Mouse (Mus musculus): ENCODE data around the gene Dop1a. TPM values are rescaled to one million over a fixed set of nuclear protein-coding genes. Genes with fewer than 3 reads are reported as not detected.

The Dop1a gene
- 73.9 TPM for polyA plus RNA-seq (2017; shearing (Covaris generic))

GRCm38 (mm10) chr9:86466990-86467870 is at the start of gene Dop1a:
Gene Dop1a, plus strand, starts transcription at chr9:86467154.

GRCm38 (mm10) chr9:86464151-86465105 is 2.5 kb upstream of the Dop1a start, which contains the start of gene Ube2cbp:
Gene Ube2cbp, minus strand, starts transcription at chr9:86464950.

DNA sequence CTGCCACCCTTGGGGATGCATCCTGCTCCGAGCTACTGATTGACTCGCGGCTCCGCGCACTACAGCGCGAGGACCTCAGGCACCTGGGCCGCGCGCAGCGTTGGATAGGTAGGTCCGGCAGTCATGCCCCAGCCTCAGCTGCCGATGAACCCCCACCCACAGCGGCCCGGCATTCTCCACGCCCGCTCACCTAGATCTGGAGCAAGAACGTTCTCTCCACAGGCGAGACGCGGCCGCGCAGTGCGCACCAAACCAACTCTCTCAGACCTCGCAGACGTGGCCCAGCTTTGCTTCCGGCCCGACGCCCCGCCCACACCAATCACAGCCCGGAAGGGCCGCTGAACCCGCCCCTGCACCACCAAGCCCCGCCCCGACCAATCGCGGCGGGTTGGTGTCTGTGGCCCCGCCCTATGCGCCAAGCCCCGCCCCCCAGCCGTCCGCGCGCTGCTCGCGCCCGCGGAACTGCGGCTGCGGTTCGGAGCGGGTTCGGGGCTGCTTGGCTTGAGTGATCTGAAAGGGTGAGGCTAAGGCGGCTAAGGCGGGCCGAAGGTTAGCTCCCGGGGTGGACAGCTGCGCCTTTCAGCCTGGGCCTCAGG is 104.7 kb downstream of the Dop1a start, which contains the start of the genes Pgm3 and Rwdd2a:
Gene Pgm3, minus strand, starts transcription at position 303 of the 596 bp plus-strand sequence.
Gene Rwdd2a, plus strand, starts transcription at position 452 of the 596 bp plus-strand sequence.

Other genes with a start within 250 kb of the Dop1a start
- 6.5 TPM for gene Ube2cbp, start 2.2 kb upstream of the Dop1a start, polyA plus RNA-seq (2017; shearing (Covaris generic))
- 18.4 TPM for gene Pgm3, start 104.7 kb downstream of the Dop1a start, polyA plus RNA-seq (2017; shearing (Covaris generic))
- gene Rwdd2a, start 104.8 kb downstream of the Dop1a start, polyA plus RNA-seq (2017; shearing (Covaris generic)), result 5.0 TPM
- not detected for gene Me1, start 228.8 kb downstream of the Dop1a start, polyA plus RNA-seq (2017; shearing (Covaris generic))